Mouse (Mus musculus) ES-Bruce4 (cell line): ENCODE data around the gene Uevld.

ENCODE experiments used
- CTCF ChIP-seq: IDR thresholded peaks from one replicate; pipeline ENCODE4 v1.8.1; 2011; ENCODE audit warnings: low read depth, low read length
- EP300 ChIP-seq: IDR thresholded peaks from 2 replicates; pipeline ENCODE4 v1.6.1; 2011; ENCODE audit warnings: low read depth, low read length; ENCODE audit not compliant: insufficient read depth

- TF ChIP-seq CTCF (peak; percentile 59), EP300 (no peak)
Observed at GRCm38 (mm10) chr7:46962806-46963618, 4.7 kb upstream of the Uevld start.
